Mouse (Mus musculus) midbrain, embryonic 13.5 days (tissue): ENCODE data around the gene Egln1. TPM values are rescaled to one million over a fixed set of nuclear protein-coding genes. Genes with fewer than 3 reads are reported as not detected.

Experiments
- ATAC-seq: fragments of 200-750 bp; cut with Nextera tagmentation; 2 replicates; pipeline ENCODE4 v1.8.0; 2017; ENCODE audit warnings: mild to moderate bottlenecking, moderate TSS enrichment, moderate library complexity
- H3K27ac ChIP-seq: fragments of 300-500 bp; sonication (generic); 2 replicates; pipeline ENCODE4 v1.5.1; 2015; ENCODE audit warnings: inconsistent platforms, mild to moderate bottlenecking, moderate library complexity
- H3K27me3 ChIP-seq: fragments of 300-500 bp; sonication (generic); 2 replicates; pipeline ENCODE4 v1.6.1; 2015; ENCODE audit warnings: mild to moderate bottlenecking, inconsistent platforms
- H3K36me3 ChIP-seq: fragments of 300-500 bp; sonication (generic); 2 replicates; pipeline ENCODE4 v1.6.1; 2015; ENCODE audit warnings: mild to moderate bottlenecking, inconsistent platforms
- H3K4me1 ChIP-seq: fragments of 300-500 bp; sonication (generic); replicated peaks from 2 replicates; pipeline ENCODE4 v1.6.1; 2015; ENCODE audit warnings: inconsistent platforms
- H3K4me2 ChIP-seq: fragments of 300-500 bp; sonication (generic); replicated peaks from 2 replicates; pipeline ENCODE4 v1.6.1; 2015; ENCODE audit warnings: moderate library complexity, mild to moderate bottlenecking, inconsistent platforms
- H3K4me3 ChIP-seq: fragments of 300-500 bp; sonication (generic); replicated peaks from 2 replicates; pipeline ENCODE4 v1.5.1; 2015; ENCODE audit warnings: mild to moderate bottlenecking, inconsistent platforms
- H3K9ac ChIP-seq: fragments of 300-500 bp; sonication (generic); replicated peaks from 2 replicates; pipeline ENCODE4 v1.6.1; 2015; ENCODE audit warnings: mild to moderate bottlenecking, inconsistent platforms
- H3K9me3 ChIP-seq: fragments of 300-500 bp; sonication (generic); 2 replicates; pipeline ENCODE4 v1.6.1; 2016; ENCODE audit warnings: mild to moderate bottlenecking, inconsistent platforms
- WGBS: fragments of 180-500 bp; shearing (Covaris S2); methylation state at CpG from one replicate; pipeline ENCODE4 v1.1.7; 2015; 5-methylcytosine and 5-hydroxymethylcytosine counted together
- polyA plus RNA-seq: library from polyadenylated mRNA; unstranded; fragments of >200 nt; fragmentation: Nextera tagmentation; extraction: Ambion mirVana; gene quantifications from 2 replicates; pipeline ENCODE4 v1.2.1, GENCODE M21; 2015

The Egln1 gene
- polyA plus RNA-seq, 1 experiment from 2014 or later, result 18.0 TPM

- WGBS, result 96% methylated on average over 5 of the region's 5 CpGs
These were observed 14.1 kb upstream of the Egln1 start for GRCm38 (mm10) chr8:124963246-124963645.

GRCm38 (mm10) chr8:124960226-124960880 lies 11.2 kb upstream of the Egln1 start:
- 27% methylated on average over 8 of the region's 8 CpGs for WGBS
- Histone ChIP-seq H3K36me3 (no peaks in the 10 kb centered on the region), H3K4me2 (no peak overlapping the region), H3K4me3 (no peak overlapping the region), H3K27ac (no peak overlapping the region), H3K27me3 (no peaks in the 10 kb centered on the region), H3K9me3 (no peaks in the 10 kb centered on the region), H3K4me1 (peaks cover 3% of the 10 kb centered on the region; the same call in 1 of the 2 replicates), H3K9ac (no peak overlapping the region)
- ATAC-seq, result no peak

More at GRCm38 (mm10) chr8:124963246-124963645, 14.1 kb upstream of the Egln1 start:
- Histone ChIP-seq H3K27ac (no peak overlapping the region), H3K9ac (no peak overlapping the region), H3K4me1 (peaks cover 3% of the 10 kb centered on the region; the same call in 1 of the 2 replicates), H3K4me3 (no peak overlapping the region), H3K9me3 (no peaks in the 10 kb centered on the region), H3K27me3 (no peaks in the 10 kb centered on the region), H3K4me2 (no peak overlapping the region), H3K36me3 (no peaks in the 10 kb centered on the region)
- ATAC-seq, result no peak

GRCm38 (mm10) chr8:124959462-124960225 lies 10.5 kb upstream of the Egln1 start:
- H3K27me3 ChIP-seq, result no peaks in the 10 kb centered on the region
- ATAC-seq, result no peak
- no peak overlapping the region for H3K9ac ChIP-seq
- 72% methylated on average over 8 of the region's 8 CpGs for WGBS
- no peaks in the 10 kb centered on the region for H3K9me3 ChIP-seq
- no peak overlapping the region for H3K4me3 ChIP-seq
- H3K4me2 ChIP-seq, result no peak overlapping the region
- no peaks in the 10 kb centered on the region for H3K36me3 ChIP-seq
- no peak overlapping the region for H3K27ac ChIP-seq
- peaks cover 3% of the 10 kb centered on the region; the same call in 1 of the 2 replicates for H3K4me1 ChIP-seq

- Histone ChIP-seq H3K4me1 (peaks cover 16% of the 10 kb centered on the region), H3K9ac (no peak overlapping the region), H3K27ac (no peak overlapping the region), H3K4me2 (no peak overlapping the region), H3K27me3 (no peaks in the 10 kb centered on the region), H3K9me3 (no peaks in the 10 kb centered on the region), H3K4me3 (no peak overlapping the region), H3K36me3 (no peaks in the 10 kb centered on the region)
- 74% methylated on average over 8 of the region's 8 CpGs for WGBS
- ATAC-seq, result no peak
These were observed 5.5 kb upstream of the Egln1 start for GRCm38 (mm10) chr8:124954572-124955082.

- Histone ChIP-seq H3K36me3 (no peaks in the 10 kb centered on the region), H3K27me3 (no peaks in the 10 kb centered on the region), H3K4me2 (no peak overlapping the region), H3K9me3 (no peaks in the 10 kb centered on the region), H3K4me3 (no peak overlapping the region), H3K27ac (no peak overlapping the region), H3K4me1 (peaks cover 16% of the 10 kb centered on the region), H3K9ac (no peak overlapping the region)
- ATAC-seq, result no peak
- 90% methylated on average over 7 of the region's 7 CpGs for WGBS
These were observed 4.1 kb upstream of the Egln1 start for GRCm38 (mm10) chr8:124953188-124953587.

GRCm38 (mm10) chr8:124950865-124951264 lies 1.7 kb upstream of the Egln1 start:
- Histone ChIP-seq H3K4me2 (peak overlapping the region; percentile 92), H3K27ac (peak overlapping the region; percentile 99; the same call in 1 of the 2 replicates), H3K27me3 (no peaks in the 10 kb centered on the region), H3K9ac (peak overlapping the region; percentile 95), H3K4me3 (peak overlapping the region; percentile 90), H3K4me1 (peaks cover 31% of the 10 kb centered on the region), H3K36me3 (no peaks in the 10 kb centered on the region), H3K9me3 (no peaks in the 10 kb centered on the region)
- ATAC-seq, result no peak
- WGBS, result 89% methylated on average over 2 of the region's 2 CpGs

GRCm38 (mm10) chr8:124950069-124950456 lies 939 bp upstream of the Egln1 start:
- Histone ChIP-seq H3K27ac (peak overlapping the region; percentile 99), H3K27me3 (no peaks in the 10 kb centered on the region), H3K4me1 (peaks cover 39% of the 10 kb centered on the region), H3K4me2 (peak overlapping the region; percentile 92), H3K9ac (peak overlapping the region; percentile 95), H3K4me3 (peak overlapping the region; percentile 90), H3K36me3 (no peaks in the 10 kb centered on the region), H3K9me3 (no peaks in the 10 kb centered on the region)
- ATAC-seq, result 0 out of 2 replicates have a peak, but pooled peaks have one; percentile 3
- 34% methylated on average over 10 of the region's 10 CpGs for WGBS

GRCm38 (mm10) chr8:124948733-124949111 lies 402 bp downstream of the Egln1 start:
- Histone ChIP-seq H3K4me1 (peaks cover 52% of the 10 kb centered on the region), H3K4me3 (peak overlapping the region; percentile 90)

GRCm38 (mm10) chr8:124947865-124948732 lies 1.0 kb downstream of the Egln1 start:
- H3K4me3 ChIP-seq, result peak overlapping the region; percentile 90
- peak overlapping the region; percentile 99 for H3K27ac ChIP-seq
- ATAC-seq, result peak; percentile 73
- H3K4me2 ChIP-seq, result peak overlapping the region; percentile 92
- WGBS, result under 1% methylated on average over 65 of the region's 67 CpGs
- no peaks in the 10 kb centered on the region for H3K27me3 ChIP-seq
- H3K9ac ChIP-seq, result peak overlapping the region; percentile 95
- no peaks in the 10 kb centered on the region for H3K9me3 ChIP-seq
- no peaks in the 10 kb centered on the region for H3K36me3 ChIP-seq
- H3K4me1 ChIP-seq, result peaks cover 59% of the 10 kb centered on the region

More at GRCm38 (mm10) chr8:124948733-124949111, 402 bp downstream of the Egln1 start:
- no peak; the same call in 1 of the 2 replicates for ATAC-seq
- WGBS, result 1% methylated on average over 27 of the region's 62 CpGs
- Histone ChIP-seq H3K9ac (peak overlapping the region; percentile 95), H3K9me3 (no peaks in the 10 kb centered on the region), H3K4me2 (peak overlapping the region; percentile 92), H3K27ac (peak overlapping the region; percentile 99), H3K36me3 (no peaks in the 10 kb centered on the region), H3K27me3 (no peaks in the 10 kb centered on the region)

- WGBS, result 66% methylated on average over 7 of the region's 7 CpGs
- peaks cover 12% of the 10 kb centered on the region; the same call in 1 of the 2 replicates for H3K36me3 ChIP-seq
- no peaks in the 10 kb centered on the region for H3K9me3 ChIP-seq
- 0 out of 2 replicates have a peak overlapping the region, but pooled peaks have one; percentile 11 for H3K4me2 ChIP-seq
- no peak for ATAC-seq
- no peaks in the 10 kb centered on the region for H3K27me3 ChIP-seq
- H3K4me3 ChIP-seq, result no peak overlapping the region
- H3K4me1 ChIP-seq, result peaks cover 45% of the 10 kb centered on the region
- no peak overlapping the region for H3K27ac ChIP-seq
- H3K9ac ChIP-seq, result no peak overlapping the region
These were observed 4.7 kb downstream of the Egln1 start for GRCm38 (mm10) chr8:124944406-124944805.

- Histone ChIP-seq H3K4me3 (no peak overlapping the region; the same call in 1 of the 2 replicates), H3K27ac (peak overlapping the region; percentile 25; the same call in 1 of the 2 replicates), H3K4me1 (peaks cover 45% of the 10 kb centered on the region), H3K9me3 (no peaks in the 10 kb centered on the region), H3K36me3 (peaks cover 16% of the 10 kb centered on the region), H3K9ac (no peak overlapping the region; the same call in 1 of the 2 replicates), H3K27me3 (no peaks in the 10 kb centered on the region), H3K4me2 (no peak overlapping the region; the same call in 1 of the 2 replicates)
- no peak for ATAC-seq
- WGBS, result 87% methylated on average over 6 of the region's 6 CpGs
These were observed 5.3 kb downstream of the Egln1 start for GRCm38 (mm10) chr8:124943801-124944200.
